Mouse (Mus musculus) small intestine, adult 2 months (tissue): ENCODE results near the gene Olfr295.

Source experiments
- CTCF ChIP-seq: fragments of 200-500 bp; IDR thresholded peaks from 2 replicates; pipeline ENCODE4 v1.5.1; 2012; ENCODE audit warnings: low read depth, mild to moderate bottlenecking, control low read depth, inconsistent platforms, low read length, moderate library complexity, mixed read lengths; ENCODE audit not compliant: insufficient replicate concordance, insufficient read length; ENCODE audit errors: extremely low read depth
- POLR2A ChIP-seq: fragments of 200-500 bp; IDR thresholded peaks from 2 replicates; pipeline ENCODE4 v1.6.1; 2012; ENCODE audit warnings: low read depth, mild to moderate bottlenecking, control low read depth, inconsistent platforms, low read length, moderate library complexity

DNA sequence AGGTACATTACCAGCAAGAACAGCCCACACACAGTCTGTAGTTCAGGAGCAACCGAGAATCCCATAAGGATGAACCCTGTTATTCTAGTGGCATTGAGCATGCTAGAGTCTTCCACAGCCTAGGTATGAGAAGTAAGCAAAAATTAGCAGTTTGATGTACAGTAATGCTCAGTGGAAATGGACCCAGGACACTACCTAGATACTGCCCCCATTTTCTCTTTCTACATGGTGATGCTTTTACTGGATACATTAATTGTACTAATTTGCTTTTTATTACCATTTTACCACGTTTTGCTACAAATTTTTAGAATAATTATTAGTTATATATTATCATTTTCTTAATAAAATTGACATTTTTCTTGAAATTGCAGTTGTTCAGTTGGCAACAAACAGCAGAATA is 32.9 kb downstream of the Olfr295 start, which contains the start of gene Olfr294:
- TF ChIP-seq POLR2A: no peak
- TF ChIP-seq CTCF: no peak
